Mouse (Mus musculus) spleen, adult 2 months (tissue): ENCODE measurements around the gene D430041D05Rik. TPM values are rescaled to one million over a fixed set of nuclear protein-coding genes. Genes with fewer than 3 reads are reported as not detected.
"Not testable (repeated sequence)": the region's sequence is repeated elsewhere in the genome, so short reads cannot be mapped to it uniquely, and the experiment has no call there.

Experiments
- DNase-seq, 2 experiments: peaks; one replicate each; pipeline versions ENCODE4 v3.0.0 to v3.0.0-alpha.2; 2012 to 2021; ENCODE audit warnings: low spot score in 2 of 2, low read depth in 1 of 2
- H3K27ac ChIP-seq: fragments of 200-500 bp; 2 replicates; pipeline ENCODE4 v1.5.1; 2012; ENCODE audit warnings: low read length, inconsistent platforms; ENCODE audit not compliant: insufficient read depth
- H3K27me3 ChIP-seq: fragments of 200-500 bp; 2 replicates; pipeline ENCODE4 v1.6.1; 2012; ENCODE audit warnings: mild to moderate bottlenecking, moderate library complexity, low read length, inconsistent platforms; ENCODE audit not compliant: control insufficient read depth, insufficient read depth
- H3K36me3 ChIP-seq: fragments of 200-500 bp; 2 replicates; pipeline ENCODE4 v1.6.1; 2012; ENCODE audit warnings: mild to moderate bottlenecking, low read length, inconsistent platforms; ENCODE audit not compliant: control insufficient read depth, insufficient read depth
- H3K4me1 ChIP-seq: fragments of 200-500 bp; 2 replicates; pipeline ENCODE4 v1.6.1; 2011; ENCODE audit warnings: inconsistent platforms; ENCODE audit not compliant: control insufficient read depth, insufficient read depth, insufficient read length
- H3K4me3 ChIP-seq: fragments of 200-500 bp; 2 replicates; pipeline ENCODE4 v1.5.1; 2011; ENCODE audit warnings: mild to moderate bottlenecking, inconsistent platforms; ENCODE audit not compliant: insufficient read depth, insufficient read length; ENCODE audit errors: extremely low read depth
- CTCF ChIP-seq: fragments of 200-500 bp; IDR thresholded peaks from 2 replicates; pipeline ENCODE4 v1.5.1; 2011; ENCODE audit warnings: mild to moderate bottlenecking, inconsistent platforms; ENCODE audit not compliant: insufficient read depth, insufficient read length, insufficient replicate concordance; ENCODE audit errors: extremely low read depth
- POLR2A ChIP-seq: fragments of 200-500 bp; IDR thresholded peaks from 2 replicates; pipeline ENCODE4 v1.6.1; 2011; ENCODE audit warnings: low read depth, low read length, inconsistent platforms
- WGBS: fragments of 180-500 bp; shearing (Covaris S2); methylation state at CpG from one replicate; pipeline ENCODE4 v1.1.7; 2018; 5-methylcytosine and 5-hydroxymethylcytosine counted together
- polyA plus RNA-seq: library from polyadenylated mRNA; depleted of rRNA; stranded (reverse); fragments of >200 nt; gene quantifications from 2 replicates; pipeline ENCODE4 v1.2.3, GENCODE M21; 2012

D430041D05Rik gene
- polyA plus RNA-seq, 1 experiment: 0.01 TPM

GRCm38 (mm10) chr2:104124071-104124470 is 286.7 kb downstream of the D430041D05Rik start:
- no peak for DNase-seq
- Histone ChIP-seq H3K36me3 (no peaks in the 10 kb centered on the region), H3K4me3 (no peak overlapping the region), H3K27me3 (peaks cover 9% of the 10 kb centered on the region), H3K27ac (no peak overlapping the region), H3K4me1 (peaks cover 4% of the 10 kb centered on the region; the same call in 1 of the 2 replicates)
- 67% methylated on average over 5 of the region's 5 CpGs for WGBS
- no peak for TF ChIP-seq CTCF
- no peak for TF ChIP-seq POLR2A

- Histone ChIP-seq H3K36me3 (no peaks in the 10 kb centered on the region), H3K4me1 (peaks cover 4% of the 10 kb centered on the region; the same call in 1 of the 2 replicates), H3K27me3 (peaks cover 9% of the 10 kb centered on the region), H3K4me3 (no peak overlapping the region), H3K27ac (no peak overlapping the region)
- WGBS: 52% methylated on average over 3 of the region's 3 CpGs
- TF ChIP-seq POLR2A (no peak), CTCF (no peak)
- no peak for DNase-seq
Observed at GRCm38 (mm10) chr2:104123540-104123939, 287.3 kb downstream of the D430041D05Rik start.

- Histone ChIP-seq H3K36me3 (no peaks in the 10 kb centered on the region), H3K27ac (peak within 1 kb of the TSS; percentile 38; the same call in 1 of the 2 replicates), H3K4me1 (peaks cover 4% of the 10 kb centered on the region; the same call in 1 of the 2 replicates), H3K4me3 (peak within 1 kb of the TSS; percentile 66), H3K27me3 (peaks cover 9% of the 10 kb centered on the region)
- DNase-seq: peak; percentile 25 to 69
- TF ChIP-seq POLR2A (no peak), CTCF (no peak)
- 1% methylated on average over 74 of the region's 74 CpGs for whole genome bisulfite sequencing
Observed at GRCm38 (mm10) chr2:104122505-104123378, 288.1 kb downstream of the D430041D05Rik start, which contains the start of gene A930018P22Rik. Gene A930018P22Rik (plus strand): TSS chr2:104122769.

GRCm38 (mm10) chr2:104121681-104122504 is 288.9 kb downstream of the D430041D05Rik start:
- WGBS: 78% methylated on average over 8 of the region's 8 CpGs
- DNase-seq: no peak
- H3K36me3 ChIP-seq: no peaks in the 10 kb centered on the region
- peak overlapping the region; percentile 66; the same call in 1 of the 2 replicates for H3K4me3 ChIP-seq
- peaks cover 4% of the 10 kb centered on the region; the same call in 1 of the 2 replicates for H3K4me1 ChIP-seq
- no peak for TF ChIP-seq POLR2A
- no peak for TF ChIP-seq CTCF
- H3K27ac ChIP-seq: peak overlapping the region; percentile 38; the same call in 1 of the 2 replicates
- H3K27me3 ChIP-seq: peaks cover 9% of the 10 kb centered on the region

DNA sequence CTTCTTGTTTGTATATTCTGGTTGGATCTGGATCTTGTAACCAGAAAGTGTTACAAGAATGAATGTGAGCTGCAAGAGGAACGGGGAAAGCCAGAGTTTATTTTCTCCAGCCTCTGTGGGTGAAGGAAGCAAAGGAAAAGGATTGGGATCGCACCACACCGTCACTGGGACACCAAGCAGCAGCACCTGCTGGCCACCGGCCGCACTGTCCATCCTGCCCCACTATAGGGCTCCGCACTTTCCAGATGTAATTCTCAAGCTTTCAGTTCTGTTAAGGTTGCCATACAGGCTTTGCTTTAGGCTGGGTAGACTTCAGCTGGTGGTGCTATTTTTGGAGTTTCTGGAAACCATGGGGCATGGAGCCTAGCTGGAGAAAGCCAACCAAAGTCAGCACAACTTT is 290.5 kb downstream of the D430041D05Rik start:
- DNase-seq: no peak
- TF ChIP-seq CTCF (no peak), POLR2A (no peak)
- 94% methylated on average over 6 of the region's 6 CpGs for WGBS
- no peaks in the 10 kb centered on the region for H3K36me3 ChIP-seq
- peaks cover 4% of the 10 kb centered on the region; the same call in 1 of the 2 replicates for H3K4me1 ChIP-seq
- no peak overlapping the region for H3K4me3 ChIP-seq
- H3K27ac ChIP-seq: no peak overlapping the region
- peaks cover 9% of the 10 kb centered on the region for H3K27me3 ChIP-seq

- Histone ChIP-seq H3K36me3 (no peaks in the 10 kb centered on the region), H3K27ac (no peak overlapping the region), H3K4me1 (peaks cover 4% of the 10 kb centered on the region; the same call in 1 of the 2 replicates), H3K4me3 (no peak overlapping the region), H3K27me3 (peaks cover 9% of the 10 kb centered on the region)
- DNase-seq: no peak
- TF ChIP-seq CTCF: no peak
- no peak for TF ChIP-seq POLR2A
- 88% methylated on average over 1 of the region's 1 CpGs for WGBS
Observed at GRCm38 (mm10) chr2:104119097-104119496, 291.7 kb downstream of the D430041D05Rik start.

DNA sequence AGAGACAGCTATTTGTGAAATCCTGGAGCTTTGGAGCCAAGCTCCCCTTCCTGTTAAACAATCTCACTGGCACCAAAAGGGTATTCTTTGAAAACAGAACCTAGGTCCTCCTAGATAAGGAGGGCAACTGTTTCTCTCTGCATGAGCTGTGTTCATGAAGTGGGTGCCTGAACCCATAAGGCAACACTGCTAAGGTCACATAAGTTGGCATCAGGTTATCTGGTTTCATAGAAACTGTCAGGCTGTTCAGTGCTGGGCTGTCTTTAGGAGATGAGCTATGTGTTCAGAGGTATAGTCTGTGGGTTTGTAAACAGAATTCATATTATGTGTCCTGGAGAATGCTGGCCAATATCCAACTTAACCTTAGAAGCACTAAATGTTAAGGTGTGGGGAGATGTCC is 293.6 kb downstream of the D430041D05Rik start:
- not testable (repeated sequence) for H3K27ac ChIP-seq, H3K4me3 ChIP-seq, DNase-seq, H3K27me3 ChIP-seq, H3K4me1 ChIP-seq, H3K36me3 ChIP-seq
